Mouse (Mus musculus) regulatory T cell (primary cell): ENCODE results near the gene Hoxa1.

Source experiments
- in situ Hi-C: fragments of 300-600 bp; cut with MboI, MseI; formaldehyde crosslinking; loops from one replicate; pipeline ENCODE4 v1.15.1; 2025; ENCODE audit warnings: high pct_unique_total_duplicates

Gene Hoxa1

DNA sequence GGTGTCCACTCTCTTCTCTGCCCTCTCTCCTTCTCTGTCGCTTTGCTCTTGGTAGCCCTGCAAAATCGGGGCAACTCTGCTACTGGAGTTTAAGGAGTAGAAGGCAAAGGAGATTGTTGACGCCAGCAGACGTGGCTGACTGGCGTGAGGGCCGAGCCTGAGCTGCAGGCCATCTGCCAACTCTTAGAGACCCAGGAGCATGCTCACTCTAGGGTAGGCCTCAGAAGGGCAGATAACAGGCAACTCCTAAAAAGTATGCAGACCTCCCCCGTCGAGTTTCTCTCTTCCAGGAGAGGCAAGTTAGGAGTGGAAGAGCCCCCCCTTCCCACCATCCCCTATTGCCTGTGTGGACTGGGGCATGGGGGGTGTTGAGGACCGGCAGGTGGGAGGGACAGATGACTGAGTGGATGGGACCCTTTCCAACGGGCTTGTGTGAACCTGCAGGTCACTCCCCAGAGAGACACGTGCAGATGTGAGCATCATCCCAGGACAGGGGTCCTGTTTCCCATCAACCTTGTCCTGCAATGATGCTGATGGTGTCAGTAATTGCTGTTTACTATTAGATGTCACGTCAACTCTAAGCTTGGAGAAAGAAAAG is 1.1 kb upstream of the Hoxa1 start:
- in situ Hi-C loops, result no loop called here

DNA sequence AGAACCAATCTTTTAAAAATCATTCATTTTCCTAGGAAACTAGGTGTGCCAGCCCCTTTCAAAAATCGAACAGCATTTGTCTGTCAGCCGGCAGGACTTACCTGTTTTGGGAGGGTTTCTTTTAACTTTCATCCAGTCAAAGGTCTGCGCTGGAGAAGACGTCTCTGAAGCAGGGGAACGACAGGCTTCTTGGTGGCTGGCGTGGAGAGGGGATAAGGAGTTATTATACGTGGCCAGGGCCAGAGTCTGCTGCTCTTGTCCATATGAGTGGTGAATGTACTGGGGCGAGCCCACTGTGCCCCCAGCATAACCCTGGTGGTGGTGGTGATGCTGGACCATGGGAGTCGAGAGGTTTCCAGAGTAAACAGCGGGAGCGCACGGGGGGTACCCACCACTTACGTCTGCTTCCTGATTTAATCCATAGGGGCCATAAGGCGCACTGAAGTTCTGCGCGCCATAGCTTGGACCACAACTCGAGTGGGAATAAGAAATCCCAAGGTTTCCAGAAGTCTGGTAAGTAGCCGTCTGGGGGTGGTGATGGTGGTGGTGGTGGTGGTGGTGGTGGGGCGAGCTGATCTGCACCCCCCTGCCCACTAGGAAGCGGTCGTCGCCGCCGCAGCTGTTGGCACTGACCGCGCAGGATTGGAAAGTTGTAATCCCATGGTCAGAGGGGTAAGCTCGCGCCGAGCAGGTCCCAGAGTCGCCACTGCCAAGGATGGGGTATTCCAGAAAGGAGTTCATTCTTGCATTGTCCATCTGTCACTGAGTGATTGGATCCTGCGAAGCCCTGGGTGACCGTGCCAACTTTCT is 446 bp downstream of the Hoxa1 start:
- in situ Hi-C loops, result no loop called here

- in situ Hi-C loops, result no loop called here
Measured at GRCm38 (mm10) chr6:52156551-52157200, 1.4 kb downstream of the Hoxa1 start.

GRCm38 (mm10) chr6:52155471-52155870 is 2.6 kb downstream of the Hoxa1 start:
- in situ Hi-C loops, result no loop called here

DNA sequence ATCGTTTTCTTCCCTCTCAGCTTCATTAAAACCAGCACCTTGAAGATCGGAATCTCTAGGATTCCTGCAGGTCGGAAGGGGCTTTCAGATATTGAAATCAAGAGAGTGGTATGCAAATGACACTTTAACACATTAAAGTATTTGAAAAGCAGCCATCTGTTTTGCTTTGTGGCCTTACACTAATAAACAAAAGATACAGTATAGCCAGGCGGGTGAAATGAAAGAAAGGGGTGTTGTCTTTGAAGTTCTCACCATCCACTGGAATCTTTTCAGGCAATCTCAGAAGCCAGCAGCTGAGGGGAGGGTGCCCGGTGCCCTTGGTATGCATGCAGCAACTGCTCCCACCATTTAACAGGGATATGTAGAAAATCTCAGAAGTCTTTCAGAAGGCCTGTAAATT is 4.1 kb downstream of the Hoxa1 start:
- in situ Hi-C loops, result no loop called here

- in situ Hi-C loops, result no loop called here
Measured at GRCm38 (mm10) chr6:52153270-52153669, 4.8 kb downstream of the Hoxa1 start.

- in situ Hi-C loops, result no loop called here
Measured at GRCm38 (mm10) chr6:52152226-52153193, 5.6 kb downstream of the Hoxa1 start.

- in situ Hi-C loops, result no loop called here
Measured at GRCm38 (mm10) chr6:52151571-52151970, 6.5 kb downstream of the Hoxa1 start.

DNA sequence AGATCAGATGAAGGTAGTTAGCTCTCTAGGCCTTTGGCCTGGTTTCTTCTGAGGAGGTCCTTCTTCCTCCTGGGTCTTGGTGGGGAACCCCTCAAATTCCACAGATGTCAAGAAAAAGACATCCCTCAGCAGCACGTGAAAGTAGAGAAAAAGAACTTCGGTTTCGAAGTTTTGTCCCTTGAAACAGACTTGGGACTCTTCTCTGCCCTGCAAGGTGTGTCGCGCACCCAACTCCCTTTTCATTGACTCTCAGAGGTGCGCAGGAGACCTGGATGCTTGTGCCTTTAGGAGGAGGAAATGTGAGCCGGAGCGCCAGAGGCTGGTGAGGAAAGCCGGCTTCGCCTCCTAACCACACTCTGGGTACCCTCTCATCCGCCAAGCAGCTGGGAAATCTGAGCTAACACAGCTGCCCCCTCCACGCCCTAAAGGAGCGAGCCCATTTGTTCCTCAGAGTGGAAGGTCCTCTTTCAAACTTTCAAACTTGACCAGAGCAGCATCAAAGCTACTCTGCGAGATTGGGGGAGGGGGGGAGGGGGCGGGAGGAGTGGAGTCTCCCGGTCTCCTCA is 7.6 kb downstream of the Hoxa1 start:
- in situ Hi-C loops, result no loop called here

GRCm38 (mm10) chr6:52139115-52139514 is 19.0 kb downstream of the Hoxa1 start:
- in situ Hi-C loops, result loop anchor here (5.0 to 10.0 kb wide), 2 partner anchors 63 to 1254 kb away; partner anchors contain the start of gene Hoxa5

DNA sequence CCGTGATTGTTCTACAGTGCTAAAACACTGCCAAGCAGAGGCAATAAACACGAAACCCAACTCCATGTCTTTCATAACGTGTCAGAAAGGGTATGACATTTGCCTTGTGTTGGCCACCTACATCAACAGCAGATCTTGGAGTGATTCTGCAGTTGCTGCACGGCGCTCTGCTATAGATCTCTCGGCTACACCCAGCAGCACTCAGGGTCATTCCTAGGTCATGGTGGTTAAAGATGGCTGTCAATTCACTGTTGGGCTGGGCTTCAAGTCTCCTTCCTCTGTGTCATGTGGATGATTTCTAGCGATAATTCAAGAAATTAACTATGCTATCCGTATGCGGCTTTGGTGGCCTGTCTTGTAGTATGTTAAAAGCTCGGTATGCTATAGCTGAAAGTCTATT is 19.5 kb downstream of the Hoxa1 start:
- in situ Hi-C loops, result loop anchor here (5.0 to 10.0 kb wide), 2 partner anchors 64 to 1254 kb away; partner anchors contain the start of gene Hoxa5

- in situ Hi-C loops, result loop anchor here (5.0 to 10.0 kb wide), 2 partner anchors 64 to 1253 kb away; partner anchors contain the start of gene Hoxa5
Measured at GRCm38 (mm10) chr6:52137841-52138535, 20.1 kb downstream of the Hoxa1 start.

DNA sequence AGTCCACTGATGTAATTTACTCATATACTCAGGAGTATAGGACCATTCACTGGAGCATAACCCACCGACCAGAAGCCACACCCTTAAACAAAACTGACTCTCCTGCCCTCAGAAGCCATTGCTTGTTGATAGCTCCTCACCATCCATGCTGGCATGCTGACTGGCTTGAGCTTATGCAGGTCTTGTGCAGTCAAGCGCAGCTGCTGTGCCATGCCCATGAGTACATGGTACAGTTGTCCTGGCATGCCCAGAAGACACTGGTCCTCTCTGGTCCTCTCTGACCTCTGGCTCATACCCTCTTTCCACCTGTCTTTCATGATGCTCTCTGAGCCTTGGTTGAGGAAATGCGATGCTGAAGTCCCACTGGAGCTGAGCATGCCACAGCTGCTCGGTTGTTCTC is 34.4 kb downstream of the Hoxa1 start:
- in situ Hi-C loops, result no loop called here

DNA sequence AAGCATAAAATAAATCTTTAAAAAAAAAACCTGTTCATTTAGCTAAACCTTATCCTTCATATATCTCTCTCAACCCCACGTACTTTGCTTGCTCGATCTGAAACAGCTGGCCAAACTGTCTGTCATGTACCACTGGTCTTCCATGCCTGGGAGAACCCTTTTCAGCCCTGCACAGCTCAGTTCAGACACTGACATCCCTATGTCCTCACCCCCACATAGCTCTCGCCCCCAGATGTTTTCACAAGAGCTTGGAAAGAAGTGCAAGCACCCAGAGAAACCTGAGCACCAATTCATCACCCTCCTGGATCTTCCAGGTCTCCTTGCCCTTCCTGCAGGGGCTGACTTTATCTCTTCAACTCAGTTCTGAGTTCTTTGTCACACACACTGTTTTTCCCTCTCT is 36.9 kb downstream of the Hoxa1 start:
- in situ Hi-C loops, result no loop called here

DNA sequence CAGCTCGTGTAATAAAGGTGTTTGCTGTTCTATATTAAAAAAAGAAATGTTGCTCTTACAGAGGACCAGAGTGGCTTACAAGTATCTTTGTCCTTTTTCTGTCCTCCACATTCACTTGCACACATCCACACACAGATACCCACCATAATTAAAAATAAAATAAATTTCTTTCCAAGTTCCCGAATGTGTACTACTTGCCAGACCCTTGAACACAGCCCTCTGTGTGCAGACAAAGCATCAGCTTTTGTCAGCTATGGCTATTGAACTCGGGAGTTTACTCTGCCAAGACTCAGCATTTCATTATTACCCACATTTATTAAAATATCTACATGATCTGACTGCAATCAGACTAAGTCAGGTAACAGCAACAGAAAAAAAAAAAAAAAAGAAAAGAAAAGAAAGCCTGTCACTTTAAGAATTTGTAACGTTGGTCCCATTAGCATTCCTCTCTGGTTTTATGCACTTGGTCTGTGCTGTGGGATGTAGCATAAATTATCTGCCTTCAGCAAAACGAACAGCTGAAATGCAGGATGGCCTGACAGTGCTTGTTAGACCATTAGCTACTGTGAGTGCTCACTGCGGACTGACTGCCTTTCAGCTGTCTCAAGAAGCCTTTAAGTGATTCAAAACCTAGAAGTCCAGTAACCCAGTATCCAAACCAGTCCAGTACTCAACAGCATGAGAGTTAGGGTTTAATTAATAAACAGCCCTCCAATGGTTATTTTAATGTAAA is 39.0 kb downstream of the Hoxa1 start:
- in situ Hi-C loops, result no loop called here

DNA sequence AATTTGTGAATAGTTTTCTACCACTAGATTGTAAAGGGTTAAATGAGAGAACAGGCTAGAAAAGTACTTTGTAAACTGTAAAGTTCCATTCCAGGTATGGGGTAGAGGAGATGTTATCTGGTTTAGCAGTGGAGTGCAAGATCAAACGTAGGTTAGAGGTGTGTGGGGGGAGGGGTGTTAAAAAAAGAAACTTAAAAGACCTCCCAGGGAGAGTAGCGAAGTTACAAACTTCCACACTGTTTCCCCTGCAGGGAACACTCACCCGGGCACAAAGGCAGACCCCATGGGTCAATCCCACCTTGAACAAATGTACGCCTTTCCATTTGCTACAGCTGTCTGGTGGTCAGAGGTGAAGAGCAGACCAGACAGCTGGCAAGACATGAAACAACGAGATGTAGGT is 42.2 kb downstream of the Hoxa1 start:
- in situ Hi-C loops, result no loop called here

GRCm38 (mm10) chr6:52111846-52112245 is 46.3 kb downstream of the Hoxa1 start:
- in situ Hi-C loops, result no loop called here

- in situ Hi-C loops, result no loop called here
Measured at GRCm38 (mm10) chr6:52107400-52107799, 50.7 kb downstream of the Hoxa1 start.

DNA sequence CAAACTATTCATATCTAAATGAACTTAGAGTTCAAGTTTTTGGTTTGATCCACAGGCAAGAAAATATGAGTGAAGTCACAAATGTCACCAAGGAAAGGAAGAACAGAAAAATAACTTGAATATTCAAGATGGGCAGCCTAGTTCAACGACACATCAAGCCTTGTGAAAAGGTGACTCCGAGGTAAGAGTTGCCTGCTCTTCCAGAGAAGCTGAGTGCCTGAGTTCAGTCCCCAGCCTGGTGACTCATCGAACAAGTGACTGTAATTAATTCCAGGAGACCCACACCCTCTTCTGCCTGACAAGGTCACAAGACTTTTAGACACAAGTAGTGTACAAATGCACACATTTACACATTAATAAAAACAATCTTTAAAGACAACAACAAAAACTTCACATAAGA is 51.4 kb downstream of the Hoxa1 start:
- in situ Hi-C loops, result no loop called here

- in situ Hi-C loops, result no loop called here
Measured at GRCm38 (mm10) chr6:52106178-52106577, 51.9 kb downstream of the Hoxa1 start.
